Mouse (Mus musculus) small intestine, adult 2 months (tissue): ENCODE data around the gene Zfp991. TPM values are rescaled to one million over a fixed set of nuclear protein-coding genes. Genes with fewer than 3 reads are reported as not detected.
"Not testable (repeated sequence)": the region's sequence is repeated elsewhere in the genome, so short reads cannot be mapped to it uniquely, and the experiment has no call there.

ENCODE experiments used
- H3K27ac ChIP-seq: fragments of 200-500 bp; 2 replicates; pipeline ENCODE4 v1.5.1; 2012; ENCODE audit warnings: low read depth, low read length, control low read depth, inconsistent platforms; ENCODE audit not compliant: insufficient read depth
- H3K27me3 ChIP-seq: fragments of 200-500 bp; 2 replicates; pipeline ENCODE4 v1.6.1; 2012; ENCODE audit warnings: mild to moderate bottlenecking, moderate library complexity, low read length, inconsistent platforms; ENCODE audit not compliant: control insufficient read depth, insufficient read depth
- H3K36me3 ChIP-seq: fragments of 200-500 bp; 2 replicates; pipeline ENCODE4 v1.6.1; 2012; ENCODE audit warnings: mild to moderate bottlenecking, low read length, control low read depth, inconsistent platforms; ENCODE audit not compliant: control insufficient read depth, insufficient read depth
- H3K4me1 ChIP-seq: fragments of 200-500 bp; 2 replicates; pipeline ENCODE4 v1.6.1; 2012; ENCODE audit warnings: low read length, inconsistent platforms, mixed read lengths; ENCODE audit not compliant: control insufficient read depth, insufficient read depth, insufficient read length
- H3K4me3 ChIP-seq: fragments of 200-500 bp; 2 replicates; pipeline ENCODE4 v1.5.1; 2012; ENCODE audit warnings: low read depth, mild to moderate bottlenecking, control low read depth, inconsistent platforms, low read length, moderate library complexity
- WGBS: fragments of 180-500 bp; shearing (Covaris S2); methylation state at CpG from one replicate; pipeline ENCODE4 v1.1.7; 2018; 5-methylcytosine and 5-hydroxymethylcytosine counted together
- polyA plus RNA-seq: library from polyadenylated mRNA; depleted of rRNA; stranded (reverse); fragments of >200 nt; gene quantifications from 2 replicates; pipeline ENCODE4 v1.2.3, GENCODE M21; 2012

Zfp991 gene
- polyA plus RNA-seq, 1 experiment: not detected

DNA sequence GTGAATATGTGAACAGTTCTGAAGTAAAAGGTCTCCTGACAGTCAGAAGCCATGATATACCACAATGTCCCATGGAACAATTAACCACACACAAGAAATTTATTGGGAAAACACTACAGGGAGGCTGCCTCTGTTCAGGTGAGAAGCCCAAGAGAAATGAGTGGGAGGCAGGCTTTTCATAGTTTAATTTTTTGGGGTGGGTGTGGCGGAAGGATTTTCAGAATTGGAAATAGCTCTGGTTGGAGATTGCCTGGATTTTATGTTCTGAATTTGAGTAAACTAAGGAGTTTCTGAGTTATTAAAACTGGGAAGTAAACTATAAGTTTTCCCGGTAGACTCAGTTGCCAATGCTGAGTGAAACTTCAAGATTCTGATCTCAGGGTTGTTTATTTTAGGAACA, 4.7 kb upstream of the Zfp991 start:
- WGBS: 76% methylated on average over 2 of the region's 2 CpGs
- H3K36me3 ChIP-seq, H3K27ac ChIP-seq: not testable (repeated sequence)

DNA sequence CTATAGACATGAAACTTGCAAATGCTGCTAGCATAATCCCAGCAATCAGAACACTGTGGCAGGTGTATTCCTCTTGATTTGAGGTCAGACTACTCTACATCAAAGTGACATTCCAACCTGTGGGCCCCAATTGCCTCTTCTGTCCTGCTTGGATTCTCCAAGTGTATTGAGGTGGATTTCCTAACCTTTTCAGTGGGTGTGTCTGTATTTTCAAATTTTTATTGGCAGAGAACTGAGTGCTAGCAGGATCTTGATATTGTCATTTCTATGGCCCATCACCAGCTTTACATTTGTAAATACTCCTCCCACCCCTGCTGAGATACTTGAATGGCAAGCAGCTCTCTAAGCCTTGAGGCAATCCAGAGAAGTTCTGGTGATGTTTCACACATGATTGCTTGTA, 3.7 kb upstream of the Zfp991 start:
- H3K27me3 ChIP-seq, H3K27ac ChIP-seq, H3K4me1 ChIP-seq, H3K4me3 ChIP-seq, H3K36me3 ChIP-seq: not testable (repeated sequence)

More for the DNA sequence above, 4.7 kb upstream of the Zfp991 start:
- H3K4me1 ChIP-seq, H3K27me3 ChIP-seq, H3K4me3 ChIP-seq: not testable (repeated sequence)

DNA sequence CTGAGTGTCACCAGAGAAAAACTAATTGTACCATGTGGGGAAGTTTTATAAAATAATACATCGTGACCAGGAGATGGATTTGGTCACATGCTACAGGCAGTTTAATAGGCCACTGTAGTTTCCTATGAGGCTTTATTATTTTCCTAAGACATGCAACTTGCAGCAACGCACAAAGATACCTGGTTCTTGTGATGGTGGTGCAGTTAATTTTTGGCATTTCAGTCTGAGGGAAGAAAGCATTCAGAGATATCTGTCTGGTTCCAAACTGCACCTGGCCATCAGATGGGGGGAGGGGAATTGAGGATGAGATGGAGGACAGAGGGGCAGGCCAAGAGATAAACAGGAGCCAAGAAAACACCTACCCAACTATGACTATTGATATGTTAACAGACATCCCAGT, 1.8 kb downstream of the Zfp991 start:
- H3K4me3 ChIP-seq, H3K27me3 ChIP-seq, H3K36me3 ChIP-seq, H3K27ac ChIP-seq, H3K4me1 ChIP-seq: not testable (repeated sequence)
- WGBS: 57% methylated on average over 2 of the region's 2 CpGs

DNA sequence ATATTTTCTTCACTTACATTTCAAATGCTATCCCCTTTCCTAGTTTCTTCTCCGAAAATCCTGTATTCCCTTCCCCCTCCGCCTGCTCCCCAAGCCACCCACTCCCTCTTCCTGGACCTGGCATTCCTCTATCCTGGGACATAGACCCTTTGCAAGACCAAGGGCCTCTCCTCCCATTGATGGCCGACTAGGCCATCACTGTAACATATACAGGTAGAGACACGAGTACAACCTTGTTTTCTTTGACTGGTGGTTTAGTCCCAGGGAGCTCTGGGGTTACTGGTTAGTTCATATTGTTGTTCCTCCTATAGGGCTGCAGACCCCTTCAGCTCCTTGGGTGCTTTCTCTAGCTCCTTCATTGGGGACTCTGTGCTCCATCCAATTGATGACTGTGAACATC, 9.9 kb downstream of the Zfp991 start:
- H3K36me3 ChIP-seq, H3K27ac ChIP-seq, H3K27me3 ChIP-seq, H3K4me1 ChIP-seq, H3K4me3 ChIP-seq: not testable (repeated sequence)
- WGBS: 74% methylated on average over 4 of the region's 4 CpGs

DNA sequence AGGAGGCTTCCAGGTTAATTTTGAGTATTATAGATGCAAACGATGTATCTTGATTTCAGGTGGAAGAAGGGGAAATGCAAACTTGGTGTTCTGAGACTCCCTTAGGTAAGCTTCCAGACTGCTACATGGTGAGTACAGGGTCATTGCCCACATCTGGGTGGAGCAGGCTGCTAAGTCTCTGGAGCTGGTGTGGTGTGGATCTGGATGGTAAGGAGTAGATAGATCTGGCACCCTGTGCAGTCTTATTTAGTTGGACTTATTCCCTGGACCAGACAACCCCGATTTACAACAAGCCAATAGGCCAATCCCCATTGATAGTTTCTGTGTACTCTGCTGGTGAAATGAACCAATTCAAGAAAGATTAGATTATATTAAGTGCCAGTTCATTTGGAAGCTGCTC, 33.4 kb downstream of the Zfp991 start:
- WGBS: 90% methylated on average over 2 of the region's 2 CpGs
- H3K36me3 ChIP-seq, H3K27ac ChIP-seq, H3K4me3 ChIP-seq, H3K27me3 ChIP-seq, H3K4me1 ChIP-seq: not testable (repeated sequence)

DNA sequence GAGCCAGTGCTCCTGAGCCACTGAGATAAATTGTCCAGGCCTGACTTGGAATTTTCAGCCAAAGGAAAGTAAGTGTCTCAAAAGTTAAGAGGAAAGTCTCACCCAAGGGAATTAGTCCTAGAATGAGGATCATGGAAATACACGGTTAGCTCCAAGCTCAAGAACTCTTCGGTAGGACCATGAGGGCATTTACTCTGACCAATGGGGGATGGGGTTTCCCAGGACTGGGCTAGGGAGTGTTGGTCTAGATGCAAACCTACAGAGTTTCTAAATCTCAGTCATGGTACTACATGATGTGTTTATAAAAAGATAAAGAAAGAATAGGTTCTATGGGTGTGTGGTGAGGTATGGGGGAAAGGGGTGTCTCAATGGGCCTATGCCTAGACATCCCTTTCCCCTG, 38.7 kb downstream of the Zfp991 start:
- H3K4me1 ChIP-seq, H3K27me3 ChIP-seq, H3K27ac ChIP-seq, H3K36me3 ChIP-seq, H3K4me3 ChIP-seq: not testable (repeated sequence)
- WGBS: 97% methylated on average over 2 of the region's 2 CpGs

DNA sequence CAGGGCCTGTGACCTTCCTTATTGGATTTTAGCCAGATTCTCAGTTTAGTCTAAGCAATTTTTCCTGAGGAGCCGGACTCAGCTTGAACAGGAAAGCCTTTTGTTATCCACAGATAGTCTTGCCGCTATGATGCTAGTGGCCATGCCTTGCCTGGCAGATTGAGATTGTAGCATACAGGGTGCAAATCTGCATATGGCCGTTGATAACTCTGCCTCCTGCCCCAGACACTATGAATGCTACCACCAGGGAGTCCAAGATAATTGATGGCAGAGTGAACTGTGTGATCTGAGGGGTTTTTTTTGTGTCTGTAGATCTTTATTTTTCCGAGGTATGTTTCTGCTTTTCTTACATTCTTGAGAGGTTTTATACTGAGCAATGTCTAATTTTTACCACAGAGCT, 39.7 kb downstream of the Zfp991 start:
- not testable (repeated sequence) for H3K4me3 ChIP-seq, H3K27ac ChIP-seq, H3K4me1 ChIP-seq, H3K36me3 ChIP-seq, H3K27me3 ChIP-seq
- 59% methylated on average over 1 of the region's 4 CpGs for WGBS

DNA sequence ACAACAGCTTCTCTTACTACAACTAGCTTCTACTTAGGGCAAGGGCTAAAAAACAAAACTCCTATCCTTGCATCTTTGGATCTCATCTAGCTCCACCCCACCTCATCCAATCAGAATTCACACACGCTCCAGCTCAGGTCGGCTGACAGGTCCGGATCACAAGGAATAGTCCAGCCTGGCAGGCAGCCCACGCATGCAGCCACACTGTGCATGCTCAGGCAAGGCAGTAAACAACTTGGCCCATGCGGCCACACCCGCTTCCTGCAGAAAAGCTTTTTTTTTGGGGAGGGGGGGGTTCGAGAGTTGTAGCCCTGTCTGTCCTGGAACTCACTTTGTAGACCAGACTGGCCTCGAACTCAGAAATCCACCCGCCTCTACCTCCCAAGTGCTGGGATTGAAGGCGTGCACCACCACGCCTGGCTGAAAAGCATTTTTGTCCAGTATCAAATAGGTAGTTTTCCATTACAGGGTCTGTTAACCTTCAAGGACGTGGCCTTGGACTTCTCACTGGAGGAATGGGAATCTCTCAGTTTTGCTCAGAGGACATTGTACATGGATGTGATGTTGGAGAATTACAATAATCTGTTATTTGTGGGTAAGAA, 44.5 kb downstream of the Zfp991 start:
- H3K27ac ChIP-seq, H3K27me3 ChIP-seq, H3K36me3 ChIP-seq, H3K4me3 ChIP-seq, H3K4me1 ChIP-seq: not testable (repeated sequence)
- 90% methylated on average over 11 of the region's 12 CpGs for WGBS

DNA sequence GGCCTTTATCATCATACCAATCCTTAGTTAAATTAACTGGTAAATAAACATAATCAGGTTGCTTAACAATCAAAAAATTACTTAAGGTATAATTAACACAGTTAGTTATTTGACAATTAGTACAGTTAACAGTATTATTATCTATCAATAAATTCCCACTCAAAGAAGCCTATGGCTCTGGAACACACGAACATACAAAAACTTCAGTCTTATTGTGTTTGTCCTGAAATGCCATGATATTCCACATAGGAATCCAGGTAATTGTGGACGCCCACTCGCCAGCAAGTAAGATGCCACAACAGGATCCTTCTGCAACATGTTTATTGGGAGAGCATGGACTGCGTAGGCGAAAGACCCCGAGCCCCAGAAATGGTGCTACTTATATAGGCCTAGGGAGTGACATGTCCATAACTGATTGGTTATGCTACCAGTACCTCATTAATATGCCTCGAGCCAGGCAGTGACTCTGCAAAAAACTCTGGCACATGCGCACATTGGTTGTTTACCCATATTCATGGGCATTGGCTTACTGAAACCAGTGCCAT, 49.4 kb downstream of the Zfp991 start:
- not testable (repeated sequence) for H3K27ac ChIP-seq, H3K27me3 ChIP-seq, H3K4me3 ChIP-seq, H3K4me1 ChIP-seq, H3K36me3 ChIP-seq
- 94% methylated on average over 8 of the region's 8 CpGs for WGBS

DNA sequence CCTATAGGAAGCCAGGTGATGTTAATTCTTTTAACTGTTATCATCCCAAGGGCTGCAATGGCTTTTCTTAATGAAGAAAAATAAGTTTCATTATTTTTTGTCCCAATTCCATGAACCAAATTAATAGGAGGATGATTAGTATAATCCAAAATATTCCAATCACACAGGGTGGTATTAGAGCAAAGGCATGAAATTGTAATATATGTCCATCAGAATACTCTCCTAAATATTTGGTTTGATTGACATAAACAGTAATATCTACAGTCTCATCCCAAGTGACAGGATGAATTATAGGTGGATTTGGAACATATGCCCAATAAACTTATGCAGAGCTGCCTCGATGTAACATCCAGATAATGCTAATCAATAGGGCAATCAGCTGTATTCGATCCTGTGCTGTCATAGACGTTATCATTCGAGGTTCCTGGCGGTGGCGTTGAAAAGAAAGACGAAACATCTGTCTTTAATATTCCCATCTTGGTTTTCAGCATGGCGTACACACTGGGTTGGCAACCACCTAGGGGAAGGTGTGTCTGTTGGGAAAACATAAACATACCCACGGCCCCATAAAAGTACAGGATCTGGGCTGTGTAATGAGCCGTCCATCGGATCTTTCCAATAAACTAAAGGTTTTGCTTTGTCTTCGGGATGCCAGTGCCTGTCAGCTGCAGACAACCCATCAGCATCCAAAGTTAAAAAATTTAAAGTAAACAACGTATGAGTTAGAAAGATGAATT, 50.3 kb downstream of the Zfp991 start:
- not testable (repeated sequence) for H3K4me1 ChIP-seq, H3K4me3 ChIP-seq, H3K27ac ChIP-seq, H3K27me3 ChIP-seq, H3K36me3 ChIP-seq
- no CpG with 5 or more reads among the region's 13 CpGs for WGBS

DNA sequence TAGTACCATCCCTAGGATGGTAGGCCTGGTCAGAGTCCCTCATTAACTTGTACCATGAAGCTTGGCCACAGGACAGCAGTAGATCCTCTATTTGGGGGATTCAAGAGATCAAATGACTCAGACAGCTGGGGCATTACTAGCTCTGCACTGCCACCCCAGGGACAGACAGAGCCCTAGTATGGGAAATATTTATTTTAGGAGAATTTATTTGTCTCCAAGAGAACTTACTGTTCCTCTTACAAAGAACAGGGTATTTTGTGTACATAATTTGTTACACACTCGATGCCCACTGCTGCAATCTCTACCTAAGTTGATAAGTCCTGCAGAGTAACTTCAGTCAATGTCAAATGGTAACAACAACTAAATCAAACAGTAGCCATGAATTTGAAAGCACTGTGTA, 55.0 kb downstream of the Zfp991 start:
- H3K27me3 ChIP-seq, H3K36me3 ChIP-seq, H3K27ac ChIP-seq, H3K4me3 ChIP-seq, H3K4me1 ChIP-seq: not testable (repeated sequence)
- 81% methylated on average over 1 of the region's 1 CpGs for WGBS
